Mouse (Mus musculus) heart, embryonic 16.5 days (tissue): ENCODE results near the gene Tgfbr3. TPM values are rescaled to one million over a fixed set of nuclear protein-coding genes. Genes with fewer than 3 reads are reported as not detected.

Experiments used
- ATAC-seq: fragments of 200-750 bp; cut with Nextera tagmentation; replicated peaks from 2 replicates; pipeline ENCODE4 v1.8.0; 2017; ENCODE audit warnings: moderate number of reproducible peaks; ENCODE audit not compliant: insufficient read depth, low FRiP score; ENCODE audit errors: extremely low read depth
- H3K27ac ChIP-seq: fragments of 300-500 bp; sonication (generic); 2 replicates; pipeline ENCODE4 v1.5.1; 2014; ENCODE audit warnings: mild to moderate bottlenecking, low read length, control low read depth, moderate library complexity
- H3K27me3 ChIP-seq: fragments of 300-500 bp; sonication (generic); 2 replicates; pipeline ENCODE4 v1.6.1; 2014; ENCODE audit warnings: low read length, mixed read lengths; ENCODE audit not compliant: control insufficient read depth, insufficient read depth
- H3K36me3 ChIP-seq: fragments of 300-500 bp; sonication (generic); 2 replicates; pipeline ENCODE4 v1.6.1; 2014; ENCODE audit not compliant: control insufficient read depth, insufficient read depth
- H3K4me1 ChIP-seq: fragments of 300-500 bp; sonication (generic); 2 replicates; pipeline ENCODE4 v1.6.1; 2014; ENCODE audit warnings: low read length, mixed read lengths; ENCODE audit not compliant: control insufficient read depth, insufficient read depth
- H3K4me2 ChIP-seq: fragments of 300-500 bp; sonication (generic); 2 replicates; pipeline ENCODE4 v1.6.1; 2014; ENCODE audit warnings: low read depth, mild to moderate bottlenecking, control low read depth, low read length
- H3K4me3 ChIP-seq: fragments of 300-500 bp; sonication (generic); 2 replicates; pipeline ENCODE4 v1.5.1; 2014; ENCODE audit warnings: mild to moderate bottlenecking, control low read depth, low read length
- H3K9ac ChIP-seq: fragments of 300-500 bp; sonication (generic); 2 replicates; pipeline ENCODE4 v1.6.1; 2014; ENCODE audit warnings: low read length, control low read depth
- H3K9me3 ChIP-seq: fragments of 300-500 bp; sonication (generic); replicated peaks from 2 replicates; pipeline ENCODE4 v1.6.1; 2016; ENCODE audit warnings: low read length; ENCODE audit not compliant: control insufficient read depth
- WGBS: fragments of 180-500 bp; shearing (Covaris S2); extraction: QIAGEN DNeasy Blood & Tissue Kit; methylation state at CpG from one replicate; pipeline ENCODE4 v1.1.7; 2014; 5-methylcytosine and 5-hydroxymethylcytosine counted together
- polyA plus RNA-seq: library from polyadenylated mRNA; unstranded; fragments of >200 nt; fragmentation: Nextera tagmentation; extraction: Ambion mirVana; gene quantifications from 2 replicates; pipeline ENCODE4 v1.2.1, GENCODE M21; 2015

The Tgfbr3 gene
- polyA plus RNA-seq, 1 experiment from 2014 or later, result 20.1 TPM

DNA sequence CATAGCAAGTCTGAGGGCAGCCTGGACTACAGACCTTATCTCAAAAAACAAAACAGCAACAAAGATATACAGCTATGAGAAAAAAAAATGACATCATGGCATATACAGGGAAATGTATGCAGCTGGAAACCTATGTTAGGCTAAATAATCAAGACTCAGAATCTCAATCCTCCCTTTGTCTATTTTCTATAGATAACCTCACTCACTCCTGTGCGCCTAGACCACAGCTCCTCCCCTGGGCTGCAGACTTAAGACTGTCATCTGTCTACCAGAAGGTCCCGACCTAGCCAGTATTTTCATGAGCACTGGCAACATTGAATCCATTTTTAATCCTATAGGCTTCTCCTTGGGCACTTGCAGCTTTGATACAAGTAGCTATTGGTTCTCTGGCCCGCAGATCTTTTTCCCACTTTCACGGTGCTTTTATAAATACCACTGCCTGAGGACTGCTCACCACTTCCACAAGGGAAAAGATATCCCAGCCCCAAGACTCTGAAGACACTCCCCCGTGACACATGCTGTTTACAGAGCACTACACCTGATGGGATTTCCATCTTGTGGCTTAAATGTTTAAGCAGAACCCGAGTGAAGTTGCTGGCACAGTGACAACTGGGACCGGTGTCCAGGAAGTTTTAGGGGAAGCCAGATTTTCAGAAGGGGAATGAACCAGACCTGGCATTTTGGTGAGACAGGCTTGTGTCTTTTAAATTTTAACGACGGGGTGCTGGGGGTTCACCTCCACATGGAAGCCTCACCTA lies 138.7 kb downstream of the Tgfbr3 start:
- H3K9ac ChIP-seq, result no peak overlapping the region
- peaks cover 17% of the 10 kb centered on the region for H3K36me3 ChIP-seq
- no peaks in the 10 kb centered on the region for H3K9me3 ChIP-seq
- H3K27ac ChIP-seq, result peak overlapping the region; percentile 51; the same call in 1 of the 2 replicates
- H3K4me3 ChIP-seq, result no peak overlapping the region
- H3K4me1 ChIP-seq, result peaks cover 36% of the 10 kb centered on the region
- 56% methylated on average over 9 of the region's 9 CpGs for WGBS
- ATAC-seq, result 0 out of 2 replicates have a peak, but pooled peaks have one; percentile 41
- H3K4me2 ChIP-seq, result no peak overlapping the region
- no peaks in the 10 kb centered on the region for H3K27me3 ChIP-seq

GRCm38 (mm10) chr5:107147951-107148766 lies 141.3 kb downstream of the Tgfbr3 start:
- Histone ChIP-seq H3K9me3 (no peaks in the 10 kb centered on the region), H3K9ac (no peak overlapping the region), H3K36me3 (peaks cover 11% of the 10 kb centered on the region), H3K4me1 (peaks cover 36% of the 10 kb centered on the region), H3K27me3 (no peaks in the 10 kb centered on the region), H3K4me2 (no peak overlapping the region), H3K27ac (peak overlapping the region; percentile 76), H3K4me3 (no peak overlapping the region)
- ATAC-seq, result peak; percentile 80
- 43% methylated on average over 13 of the region's 13 CpGs for WGBS

- peaks cover 3% of the 10 kb centered on the region for H3K36me3 ChIP-seq
- no peak overlapping the region for H3K4me2 ChIP-seq
- H3K4me3 ChIP-seq, result no peak overlapping the region
- peak overlapping the region; percentile 2; the same call in 1 of the 2 replicates for H3K27ac ChIP-seq
- ATAC-seq, result no peak
- H3K9me3 ChIP-seq, result no peaks in the 10 kb centered on the region
- no peaks in the 10 kb centered on the region for H3K27me3 ChIP-seq
- H3K4me1 ChIP-seq, result peaks cover 36% of the 10 kb centered on the region
- no peak overlapping the region for H3K9ac ChIP-seq
Observed at GRCm38 (mm10) chr5:107147413-107147812, 142.0 kb downstream of the Tgfbr3 start.

GRCm38 (mm10) chr5:107146111-107146616 lies 143.3 kb downstream of the Tgfbr3 start:
- WGBS, result 56% methylated on average over 11 of the region's 11 CpGs
- Histone ChIP-seq H3K9me3 (no peaks in the 10 kb centered on the region), H3K27me3 (no peaks in the 10 kb centered on the region), H3K27ac (no peak overlapping the region), H3K4me3 (no peak overlapping the region), H3K9ac (no peak overlapping the region), H3K36me3 (peaks cover 7% of the 10 kb centered on the region; the same call in 1 of the 2 replicates), H3K4me1 (peaks cover 27% of the 10 kb centered on the region), H3K4me2 (no peak overlapping the region)
- ATAC-seq, result no peak

DNA sequence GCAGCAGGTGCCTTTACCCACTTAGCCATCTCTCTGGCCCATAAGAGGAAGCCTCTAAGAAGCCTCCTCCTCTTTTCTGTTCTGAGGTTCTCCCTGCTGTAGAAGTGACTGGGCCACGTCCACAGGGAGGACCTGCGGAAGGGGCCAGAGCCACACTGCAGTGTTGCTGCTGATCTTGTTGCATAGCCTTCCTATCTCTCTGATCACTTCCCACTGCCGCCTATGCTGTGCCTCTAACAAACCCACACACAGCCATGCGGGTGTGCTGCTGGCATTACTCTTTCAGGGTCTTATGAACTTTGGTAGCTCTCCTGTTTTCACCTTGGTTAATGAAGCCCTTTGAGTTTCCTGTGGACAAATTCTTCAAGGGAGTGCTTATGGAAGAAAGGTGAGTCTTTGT lies 144.3 kb downstream of the Tgfbr3 start:
- no peak overlapping the region for H3K4me2 ChIP-seq
- no peak overlapping the region for H3K4me3 ChIP-seq
- H3K36me3 ChIP-seq, result peaks cover 15% of the 10 kb centered on the region
- 78% methylated on average over 4 of the region's 4 CpGs for WGBS
- peaks cover 22% of the 10 kb centered on the region for H3K4me1 ChIP-seq
- no peaks in the 10 kb centered on the region for H3K27me3 ChIP-seq
- no peak for ATAC-seq
- no peaks in the 10 kb centered on the region for H3K9me3 ChIP-seq
- H3K27ac ChIP-seq, result no peak overlapping the region
- no peak overlapping the region for H3K9ac ChIP-seq

DNA sequence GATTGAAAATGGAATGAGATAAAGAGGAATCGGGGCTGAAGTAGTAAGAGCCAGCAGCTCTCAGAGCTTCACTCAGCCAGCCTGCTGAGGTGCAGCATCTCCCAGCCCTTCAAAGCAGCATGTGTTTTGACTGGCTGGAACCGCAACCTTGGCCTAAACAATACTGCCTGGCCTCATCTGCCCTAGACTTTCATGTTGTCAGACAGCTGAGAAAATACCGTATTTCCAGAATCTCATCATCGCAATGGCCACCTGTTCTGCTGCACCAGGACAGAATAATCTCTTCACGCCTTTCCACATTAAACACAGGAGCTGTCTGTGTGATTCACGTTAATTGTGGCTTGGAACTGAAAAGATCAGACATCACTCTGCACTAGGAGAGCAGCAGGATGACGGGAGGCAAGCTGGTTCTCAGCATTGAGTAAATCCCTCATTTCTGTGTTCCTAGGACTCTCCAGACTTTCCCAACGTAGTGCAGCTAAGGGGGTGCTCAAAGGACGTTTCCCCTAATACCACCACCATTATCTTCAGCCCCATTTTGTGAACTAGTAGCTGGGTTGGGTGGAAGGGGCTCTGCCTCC lies 145.1 kb downstream of the Tgfbr3 start:
- ATAC-seq, result no peak
- 65% methylated on average over 9 of the region's 9 CpGs for WGBS
- Histone ChIP-seq H3K9ac (no peak overlapping the region), H3K4me1 (peaks cover 23% of the 10 kb centered on the region), H3K4me3 (no peak overlapping the region), H3K9me3 (no peaks in the 10 kb centered on the region), H3K27me3 (no peaks in the 10 kb centered on the region), H3K4me2 (no peak overlapping the region), H3K36me3 (peaks cover 22% of the 10 kb centered on the region), H3K27ac (no peak overlapping the region)

DNA sequence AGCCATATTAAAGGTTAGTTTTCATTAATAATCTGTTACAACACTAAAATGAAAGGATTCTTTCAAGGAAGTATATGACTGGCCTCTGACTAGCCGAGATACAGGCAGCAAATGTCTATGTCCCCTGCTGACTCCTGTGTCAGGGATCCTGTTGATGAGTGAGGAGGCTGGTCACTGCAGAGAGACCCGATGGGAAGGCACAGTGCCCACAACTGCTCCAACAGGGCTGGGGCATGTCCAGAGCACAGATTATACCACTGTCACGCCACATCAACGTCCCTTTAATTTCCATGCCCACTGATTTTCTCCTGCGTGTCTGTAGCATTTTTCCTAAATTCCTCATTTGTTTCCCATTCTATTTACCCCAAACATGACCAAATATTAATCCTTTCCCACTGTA lies 146.0 kb downstream of the Tgfbr3 start:
- no peaks in the 10 kb centered on the region for H3K27me3 ChIP-seq
- 86% methylated on average over 5 of the region's 5 CpGs for WGBS
- H3K27ac ChIP-seq, result no peak overlapping the region

GRCm38 (mm10) chr5:107142791-107143190 lies 146.6 kb downstream of the Tgfbr3 start:
- H3K36me3 ChIP-seq, result peaks cover 25% of the 10 kb centered on the region
- no peaks in the 10 kb centered on the region for H3K9me3 ChIP-seq
- WGBS, result 76% methylated on average over 5 of the region's 5 CpGs
- H3K4me1 ChIP-seq, result peaks cover 13% of the 10 kb centered on the region
- H3K27ac ChIP-seq, result no peak overlapping the region
- no peak for ATAC-seq
- H3K9ac ChIP-seq, result no peak overlapping the region
- H3K27me3 ChIP-seq, result no peaks in the 10 kb centered on the region
- no peak overlapping the region for H3K4me3 ChIP-seq
- H3K4me2 ChIP-seq, result no peak overlapping the region

More for the DNA sequence above, 146.0 kb downstream of the Tgfbr3 start:
- Histone ChIP-seq H3K36me3 (peaks cover 24% of the 10 kb centered on the region), H3K4me3 (no peak overlapping the region), H3K4me2 (no peak overlapping the region), H3K9me3 (no peaks in the 10 kb centered on the region), H3K9ac (no peak overlapping the region), H3K4me1 (peaks cover 19% of the 10 kb centered on the region)
- ATAC-seq, result no peak
